Mouse (Mus musculus) left cerebral cortex, adult 9 months (tissue): ENCODE measurements around the gene 4930432K21Rik.

Source experiments
- DNase-seq, 2 experiments: peaks; one replicate each; pipeline ENCODE4 v3.0.0; 2022; ENCODE audit warnings: low spot score in 2 of 2

Gene 4930432K21Rik

DNA sequence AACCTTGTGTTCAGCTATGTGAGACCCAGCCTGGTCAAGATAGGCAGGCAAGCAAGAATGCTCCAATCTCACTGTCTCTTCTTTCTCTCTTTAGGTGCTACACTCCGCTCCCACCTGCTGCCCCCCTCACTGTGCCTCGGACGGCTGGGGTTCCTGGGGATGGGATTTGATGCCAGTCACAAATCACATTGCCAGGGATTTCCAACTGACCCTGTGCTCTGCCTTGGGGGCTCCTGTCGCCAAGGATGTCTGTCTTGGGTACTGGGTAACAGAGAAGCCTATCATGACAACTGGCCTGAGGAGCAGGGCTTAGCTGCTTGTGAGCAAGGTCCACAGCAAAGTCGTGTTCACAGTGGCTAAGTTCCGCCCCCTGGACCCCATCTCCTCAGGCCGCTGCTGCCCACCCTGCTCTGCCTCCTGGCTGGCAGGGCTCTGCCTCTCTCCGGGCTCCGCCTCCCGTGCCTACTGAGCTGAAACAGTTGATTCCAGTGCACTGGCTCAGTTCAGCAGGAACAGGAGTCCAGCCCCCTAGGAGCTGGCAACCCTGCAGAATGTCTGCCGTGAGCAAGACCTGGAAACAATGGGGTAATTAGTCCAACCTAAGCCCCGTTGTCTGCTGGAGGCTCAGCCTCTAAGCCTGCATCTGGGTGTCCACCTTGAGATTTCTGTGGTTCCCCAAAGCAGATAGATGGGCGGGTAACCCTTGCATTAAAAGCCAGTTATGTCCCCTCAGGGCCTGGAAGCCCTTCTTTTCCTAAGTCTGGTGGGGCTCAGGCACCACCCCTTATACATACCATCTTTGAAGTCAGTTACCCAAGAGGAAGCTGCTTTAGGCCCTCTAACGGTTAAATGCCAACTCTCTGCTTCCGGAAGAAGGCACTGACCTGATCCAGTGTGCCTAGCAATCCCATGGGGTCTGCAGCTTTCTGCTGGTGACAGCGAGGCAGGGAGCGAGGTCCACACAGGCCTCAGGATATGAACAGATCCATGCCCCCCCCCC lies 60.9 kb downstream of the 4930432K21Rik start:
- no peak for DNase-seq

DNA sequence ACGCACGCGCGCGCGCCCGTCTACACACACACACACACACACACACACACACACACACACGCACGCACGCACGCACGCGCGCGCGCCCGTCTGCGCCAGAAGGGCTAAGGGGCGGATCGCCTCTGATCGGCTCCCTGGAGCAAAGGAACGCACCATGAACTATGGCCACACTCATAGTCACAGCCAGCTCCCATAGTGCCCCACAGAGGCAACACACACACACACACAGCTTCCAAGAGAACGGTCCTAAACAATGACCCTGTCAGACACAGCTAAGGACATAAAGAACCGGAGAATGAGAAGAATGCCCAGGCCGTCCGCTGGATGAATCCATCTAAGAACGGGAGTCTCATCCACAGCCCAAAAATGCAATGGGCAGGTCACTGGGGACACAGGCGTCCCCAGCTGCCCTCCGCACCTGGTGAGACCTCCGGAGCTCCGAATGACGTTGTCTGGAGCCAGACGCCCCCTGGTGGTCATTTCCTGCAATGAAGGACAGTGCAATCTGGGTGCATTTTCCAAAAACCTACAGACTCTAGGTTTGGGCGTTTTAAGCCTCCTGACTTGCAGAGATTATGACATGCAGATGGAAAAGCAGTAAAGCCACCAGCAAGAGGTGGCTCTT lies 62.5 kb downstream of the 4930432K21Rik start:
- peak in 1 of 2 experiments; percentile 82 for DNase-seq

DNA sequence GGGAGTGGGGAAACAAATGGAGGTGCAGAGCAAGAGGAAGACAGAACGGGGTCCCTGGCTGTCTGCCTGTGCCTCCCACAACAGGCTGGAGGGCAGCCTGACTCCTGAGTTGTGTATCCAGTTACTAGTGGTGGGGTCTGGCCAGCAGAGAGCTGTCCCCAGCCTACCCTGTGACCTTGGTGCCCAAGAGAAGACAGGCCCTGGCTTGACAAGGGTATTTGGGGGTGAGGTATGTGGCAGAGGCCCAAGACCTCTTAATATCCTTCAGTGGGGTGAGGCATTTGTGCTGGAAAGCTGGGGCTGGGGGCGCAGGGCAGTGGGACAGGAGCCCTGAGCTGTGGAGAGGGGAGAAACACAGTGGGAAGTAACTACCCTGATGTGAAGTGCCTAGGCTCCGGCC lies 63.4 kb downstream of the 4930432K21Rik start:
- DNase-seq, result no peak

DNA sequence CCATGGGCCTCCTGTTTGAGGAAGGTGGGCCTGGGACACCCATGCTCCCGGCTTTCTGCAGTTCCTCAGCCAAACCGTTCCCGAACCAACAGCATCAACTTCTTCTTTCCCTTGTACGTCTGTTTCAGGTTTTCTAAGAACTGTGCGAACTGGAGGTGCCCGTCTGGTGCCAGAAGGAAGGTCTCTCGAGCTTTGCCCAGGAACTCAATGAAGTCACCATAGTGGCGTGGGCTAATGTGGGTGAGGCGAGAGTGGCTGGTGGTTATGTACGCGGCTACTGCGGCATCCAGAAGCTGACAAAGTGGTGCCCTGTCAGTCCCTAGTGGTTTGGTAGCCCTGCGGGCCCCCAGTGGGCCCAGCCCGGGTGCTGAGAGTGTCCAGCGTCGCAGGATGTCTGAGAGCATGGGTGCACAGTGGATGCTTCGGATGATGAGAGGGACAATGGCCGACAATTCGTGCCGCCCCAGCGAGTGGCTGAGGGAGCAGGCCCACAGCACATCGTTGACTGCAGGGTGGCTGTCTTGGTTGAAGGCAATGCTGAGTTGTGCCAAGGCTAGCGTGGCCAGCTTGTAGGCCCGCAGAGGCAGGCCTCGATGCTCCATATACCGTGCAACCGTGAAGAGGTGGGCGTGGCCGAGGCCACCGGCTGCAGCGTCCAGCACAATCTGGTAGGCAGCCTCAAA lies 64.2 kb downstream of the 4930432K21Rik start:
- no peak for DNase-seq

DNA sequence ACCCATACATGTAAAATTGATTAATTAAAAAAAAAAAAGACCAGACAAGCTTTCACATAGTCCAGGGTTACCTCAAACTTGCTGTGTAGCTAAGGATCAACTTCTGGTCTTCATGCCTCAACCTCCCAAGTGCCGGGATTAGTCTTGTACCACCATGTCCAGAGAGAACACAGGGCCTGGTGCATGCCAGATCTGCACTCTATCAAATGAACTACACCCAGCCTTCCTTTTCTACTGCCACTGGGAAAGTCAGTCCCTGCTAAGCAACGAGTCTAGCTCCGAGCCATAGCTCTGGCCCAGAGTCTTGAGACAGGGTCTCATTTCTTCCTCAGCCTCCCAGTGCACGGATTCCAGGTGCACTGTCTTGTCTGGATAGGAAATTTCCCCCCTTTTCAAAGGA lies 65.5 kb downstream of the 4930432K21Rik start:
- no peak for DNase-seq

DNA sequence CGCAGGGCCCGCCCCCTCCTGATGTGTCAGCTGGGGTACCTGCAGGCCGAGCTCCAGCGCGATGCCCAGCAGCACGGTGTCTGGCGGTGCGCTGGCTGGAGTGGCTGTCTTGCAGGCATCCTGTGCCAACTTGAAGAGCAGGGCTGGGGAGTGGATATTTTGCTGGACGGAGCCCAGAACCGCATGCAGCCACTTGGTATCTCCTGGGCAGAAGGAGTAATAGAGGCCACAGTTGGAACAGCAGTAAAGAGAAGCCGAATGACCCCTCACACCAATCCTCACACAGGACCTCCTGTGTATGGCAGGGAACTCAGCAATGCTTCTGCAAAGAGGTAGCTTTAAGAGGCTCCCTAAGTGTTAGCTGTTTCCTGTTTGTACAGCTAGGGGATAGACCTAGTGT lies 69.4 kb downstream of the 4930432K21Rik start:
- DNase-seq, result no peak

DNA sequence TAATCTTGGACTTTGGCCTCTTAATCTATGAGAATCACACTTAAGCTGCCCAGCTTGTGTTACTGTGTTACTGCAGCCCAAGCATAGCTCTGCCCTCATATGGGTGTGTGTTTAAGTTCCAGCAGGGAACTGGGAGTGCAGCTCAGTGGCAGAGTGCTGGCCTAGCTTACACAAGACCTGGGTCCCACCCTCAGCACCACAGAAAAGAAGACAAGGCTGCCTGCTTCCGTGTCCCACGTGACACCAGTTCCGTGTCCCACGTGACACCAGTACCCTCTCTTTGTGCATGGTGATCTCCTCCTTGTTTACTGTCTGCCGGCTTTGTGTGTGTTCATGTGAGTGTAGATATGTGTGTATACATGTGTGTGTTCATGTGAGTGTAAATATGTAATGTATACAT lies 70.3 kb downstream of the 4930432K21Rik start:
- no peak for DNase-seq

DNA sequence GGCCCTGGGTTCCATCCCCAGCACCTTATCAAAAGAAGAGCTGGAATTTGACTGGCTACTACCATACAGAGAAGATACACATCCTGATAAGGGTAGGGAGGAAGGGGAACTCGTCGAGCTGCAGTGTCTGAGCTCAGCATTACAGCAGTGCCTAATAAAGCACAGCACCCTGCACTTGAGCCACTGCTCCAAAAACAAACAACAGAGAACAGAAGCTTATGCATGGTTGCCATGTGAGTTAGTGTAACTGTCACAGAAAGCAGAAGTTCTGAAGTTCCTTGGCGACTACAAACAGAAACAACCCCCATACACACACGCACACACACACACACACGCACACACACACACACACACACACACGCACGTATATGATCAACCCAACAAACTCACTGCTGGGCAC lies 72.3 kb downstream of the 4930432K21Rik start:
- no peak for DNase-seq
